Mouse (Mus musculus) olfactory bulb, adult 2 months (tissue): ENCODE measurements at regions not wholly inside any gene's neighbourhood (a gene's known extent, or its start where the extent isn't known, plus 50 kb on each side); places are given as distances from the start of the nearest gene placed in this dataset.

Experiments
- CTCF ChIP-seq: fragments of 200-500 bp; IDR thresholded peaks from 2 replicates; pipeline ENCODE4 v1.5.1; 2012; ENCODE audit warnings: low read depth, mild to moderate bottlenecking, low read length, moderate library complexity; ENCODE audit not compliant: insufficient read depth
- POLR2A ChIP-seq: fragments of 200-500 bp; IDR thresholded peaks from 2 replicates; pipeline ENCODE4 v1.6.1; 2012; ENCODE audit warnings: mild to moderate bottlenecking, low read depth, low read length, moderate library complexity; ENCODE audit not compliant: insufficient read depth

DNA sequence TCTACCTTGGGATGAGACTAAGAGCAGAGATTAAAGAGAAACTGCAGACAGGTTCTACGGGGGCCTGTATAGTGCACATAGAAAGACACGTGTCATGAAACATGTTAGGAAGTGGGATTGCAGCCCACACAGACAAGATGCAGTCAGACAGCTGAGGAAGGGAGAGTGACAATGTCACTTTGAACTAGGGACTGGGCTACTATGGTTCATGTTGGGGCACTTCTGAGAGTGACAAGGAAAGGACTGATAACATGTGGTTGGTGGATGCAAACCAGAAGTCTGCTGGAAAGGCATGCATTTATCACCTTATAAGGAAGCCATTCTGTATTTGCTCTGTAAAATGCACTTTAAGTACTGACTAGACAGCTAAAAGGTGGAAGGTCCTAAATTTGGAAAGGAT, 148.3 kb downstream of the Cetn3 start:
- TF ChIP-seq CTCF (no peak), POLR2A (no peak)
